ENCODE assay signal across 24 mouse cellular contexts in genomic region chr1:143912586-143912985, GRCm38 (mm10).
DNase-seq lines count a peak whose midpoint lies in the region; ATAC-seq lines count a peak whose summit lies in the region.
"Had no signal": no experiment of that assay in that cellular context is flagged by ENCODE, and none has a peak within 500 bp of the region (broad histone marks: within the 10 kb centered on the region; RNA-seq: fewer than 3 reads in every experiment).

No protein-coding gene starts in this region.

- H3K4me3 ChIP-seq in forebrain, embryonic 14.5 days (ENCODE audit: low read depth, low read length): no peak overlapping the region
- H3K4me3 ChIP-seq in forebrain, embryonic 13.5 days: no peak overlapping the region
- no peak overlapping the region for H3K4me3 ChIP-seq in forebrain, embryonic 16.5 days (replicated peaks; ENCODE audit: low read length)
- H3K4me3 ChIP-seq in forebrain, embryonic 11.5 days (ENCODE audit: low read depth, low read length): no peak overlapping the region
- H3K4me3 ChIP-seq: embryonic facial prominence, embryonic 10.5 days; embryonic facial prominence, embryonic 12.5 days had no signal

- no peaks in the 10 kb centered on the region for H3K27me3 ChIP-seq in forebrain, embryonic 14.5 days (replicated peaks; ENCODE audit: control insufficient read depth, insufficient read depth, low read length)
- H3K27me3 ChIP-seq in forebrain, embryonic 13.5 days: no peaks in the 10 kb centered on the region
- H3K27me3 ChIP-seq in forebrain, embryonic 16.5 days (replicated peaks; ENCODE audit: control insufficient read depth, insufficient read depth, low read length): 0 out of 2 replicates have a peak, but pooled peaks cover 2% of the 10 kb centered on the region
- no peaks in the 10 kb centered on the region for H3K27me3 ChIP-seq in forebrain, embryonic 11.5 days (ENCODE audit: control insufficient read depth, insufficient read depth, low read length)
- H3K27me3 ChIP-seq: CH12.LX; embryonic facial prominence, embryonic 12.5 days; Patski had no signal

- H3K9me3 ChIP-seq in forebrain, embryonic 14.5 days (replicated peaks; ENCODE audit: control insufficient read depth, low read length): no peaks in the 10 kb centered on the region
- no peaks in the 10 kb centered on the region for H3K9me3 ChIP-seq in forebrain, embryonic 13.5 days (replicated peaks)
- H3K9me3 ChIP-seq in forebrain, embryonic 16.5 days (ENCODE audit: control insufficient read depth, low read length): no peaks in the 10 kb centered on the region
- no peaks in the 10 kb centered on the region for H3K9me3 ChIP-seq in forebrain, embryonic 11.5 days (ENCODE audit: control insufficient read depth, low read length)
- H3K9me3 ChIP-seq: embryonic facial prominence, embryonic 10.5 days; embryonic facial prominence, embryonic 12.5 days; G1E had no signal

- H3K4me2 ChIP-seq in forebrain, embryonic 14.5 days (ENCODE audit: low read length): no peak overlapping the region
- no peak overlapping the region for H3K4me2 ChIP-seq in forebrain, embryonic 13.5 days
- H3K4me2 ChIP-seq in forebrain, embryonic 16.5 days (ENCODE audit: low read length): no peak overlapping the region
- H3K4me2 ChIP-seq in forebrain, embryonic 11.5 days (ENCODE audit: low read depth, low read length, severe bottlenecking): no peak overlapping the region
- H3K4me2 ChIP-seq: embryonic facial prominence, embryonic 12.5 days had no signal

- WGBS in forebrain, embryonic 14.5 days: 75% methylated on average over 3 of the region's 3 CpGs
- WGBS in forebrain, embryonic 13.5 days: 71% methylated on average over 3 of the region's 3 CpGs
- WGBS in forebrain, embryonic 16.5 days: 65% methylated on average over 3 of the region's 3 CpGs
- WGBS in forebrain, embryonic 11.5 days: 80% methylated on average over 3 of the region's 3 CpGs

- H3K27ac ChIP-seq in forebrain, embryonic 14.5 days (ENCODE audit: low read depth, low read length): no peak overlapping the region
- no peak overlapping the region for H3K27ac ChIP-seq in forebrain, embryonic 13.5 days
- no peak overlapping the region for H3K27ac ChIP-seq in forebrain, embryonic 16.5 days (ENCODE audit: low read length)
- H3K27ac ChIP-seq in forebrain, embryonic 11.5 days (ENCODE audit: low read depth, low read length): no peak overlapping the region
- H3K27ac ChIP-seq: embryonic facial prominence, embryonic 10.5 days; embryonic facial prominence, embryonic 12.5 days had no signal

- H3K9ac ChIP-seq in forebrain, embryonic 14.5 days (ENCODE audit: low read length): no peak overlapping the region
- no peak overlapping the region for H3K9ac ChIP-seq in forebrain, embryonic 13.5 days
- H3K9ac ChIP-seq in forebrain, embryonic 16.5 days (replicated peaks; ENCODE audit: low read depth, low read length): no peak overlapping the region
- no peak overlapping the region for H3K9ac ChIP-seq in forebrain, embryonic 11.5 days (ENCODE audit: low read length)
- H3K9ac ChIP-seq: embryonic facial prominence, embryonic 12.5 days had no signal

- peak; percentile 46 for DNase-seq in forebrain, embryonic 14.5 days (ENCODE audit: low spot score)
- no peak for DNase-seq in forebrain, embryonic 11.5 days (ENCODE audit: low spot score)
- no peak for DNase-seq in frontal cortex, adult 2 months (ENCODE audit: extremely low spot score in 1 of 2, low spot score in 1 of 2)
- DNase-seq in right cerebral cortex, postnatal 14 days: no peak
- DNase-seq: adrenal gland, adult 8-10 months; adrenal gland, postnatal 14 days; adrenal gland, postnatal 36 days; B cell, adult 2 months; cerebellum, adult 11-12 months; cerebellum, adult 2 months; cerebellum, adult 9-10 months; cerebellum, postnatal 10 days; cerebellum, postnatal 25 days had no signal

- no peaks in the 10 kb centered on the region for H3K4me1 ChIP-seq in forebrain, embryonic 14.5 days (ENCODE audit: control insufficient read depth, insufficient read depth, low read length)
- H3K4me1 ChIP-seq in forebrain, embryonic 13.5 days: no peaks in the 10 kb centered on the region
- no peaks in the 10 kb centered on the region for H3K4me1 ChIP-seq in forebrain, embryonic 16.5 days (replicated peaks; ENCODE audit: control insufficient read depth, insufficient read depth, low read length)
- H3K4me1 ChIP-seq in forebrain, embryonic 11.5 days (replicated peaks; ENCODE audit: control insufficient read depth, insufficient read depth, low read length): no peaks in the 10 kb centered on the region
- H3K4me1 ChIP-seq: embryonic facial prominence, embryonic 12.5 days had no signal

- no peak for ATAC-seq in forebrain, embryonic 14.5 days
- ATAC-seq in forebrain, embryonic 13.5 days: no peak
- peak; percentile 61 for ATAC-seq in forebrain, embryonic 16.5 days
- ATAC-seq in forebrain, embryonic 11.5 days (replicated peaks; ENCODE audit: low FRiP score): no peak
- ATAC-seq in frontal cortex, adult (ENCODE audit: low TSS enrichment): peak; percentile 8; the same call in 1 of the 2 replicates
- peak; percentile 41 for ATAC-seq in granulocyte monocyte progenitor cell, adult 5-6 weeks (replicated peaks; ENCODE audit: poor library complexity, severe bottlenecking)
- ATAC-seq: activated CD4-positive, CD25-positive, alpha-beta regulatory T cell, adult 4 months; CD4-positive, CD25-positive, alpha-beta regulatory T cell, adult 4 months; Patski had no signal

- H3K36me3 ChIP-seq in forebrain, embryonic 14.5 days (ENCODE audit: control insufficient read depth, insufficient read depth, low read length): no peaks in the 10 kb centered on the region
- no peaks in the 10 kb centered on the region for H3K36me3 ChIP-seq in forebrain, embryonic 13.5 days (ENCODE audit: poor library complexity, severe bottlenecking)
- no peaks in the 10 kb centered on the region for H3K36me3 ChIP-seq in forebrain, embryonic 16.5 days (ENCODE audit: control insufficient read depth, insufficient read depth)
- no peaks in the 10 kb centered on the region for H3K36me3 ChIP-seq in forebrain, embryonic 11.5 days (ENCODE audit: control insufficient read depth, insufficient read depth, low read length)
- H3K36me3 ChIP-seq: embryonic facial prominence, embryonic 10.5 days; embryonic facial prominence, embryonic 12.5 days; G1E had no signal

Comparison
In these comparisons a context has a peak if more than half of its experiments do, and no peak if none do; other contexts are left out.
1. ATAC-seq: peak in forebrain, embryonic 16.5 days (single experiment), frontal cortex, adult (single experiment) and granulocyte monocyte progenitor cell, adult 5-6 weeks (single experiment); none in forebrain, embryonic 14.5 days (single experiment), forebrain, embryonic 13.5 days (single experiment) and forebrain, embryonic 11.5 days (single experiment).